Mouse (Mus musculus) hindbrain, embryonic 13.5 days (tissue): Measurements from ENCODE around the gene Mr1. TPM values are rescaled to one million over a fixed set of nuclear protein-coding genes. Genes with fewer than 3 reads are reported as not detected.
A peak's percentile ranks its signal among the peaks of the same experiment; 100 is the strongest.
"Not testable (repeated sequence)": the region's sequence is repeated elsewhere in the genome, so short reads cannot be mapped to it uniquely, and the experiment has no call there.

Experiments
- ATAC-seq: fragments of 200-750 bp; cut with Nextera tagmentation; 2 replicates; pipeline ENCODE4 v1.8.0; 2017; ENCODE audit warnings: moderate TSS enrichment; ENCODE audit not compliant: low FRiP score
- H3K27ac ChIP-seq: fragments of 300-500 bp; sonication (generic); 2 replicates; pipeline ENCODE4 v1.5.1; 2015; ENCODE audit warnings: inconsistent platforms, mild to moderate bottlenecking, moderate library complexity
- H3K27me3 ChIP-seq: fragments of 300-500 bp; sonication (generic); 2 replicates; pipeline ENCODE4 v1.6.1; 2015; ENCODE audit warnings: mild to moderate bottlenecking, inconsistent platforms
- H3K36me3 ChIP-seq: fragments of 300-500 bp; sonication (generic); 2 replicates; pipeline ENCODE4 v1.6.1; 2015; ENCODE audit warnings: mild to moderate bottlenecking, inconsistent platforms
- H3K4me1 ChIP-seq: fragments of 300-500 bp; sonication (generic); replicated peaks from 2 replicates; pipeline ENCODE4 v1.6.1; 2015; ENCODE audit warnings: inconsistent platforms
- H3K4me2 ChIP-seq: fragments of 300-500 bp; sonication (generic); 2 replicates; pipeline ENCODE4 v1.6.1; 2015; ENCODE audit warnings: inconsistent platforms, mild to moderate bottlenecking, moderate library complexity
- H3K4me3 ChIP-seq: fragments of 300-500 bp; sonication (generic); 2 replicates; pipeline ENCODE4 v1.5.1; 2015; ENCODE audit warnings: mild to moderate bottlenecking, inconsistent platforms
- H3K9ac ChIP-seq: fragments of 300-500 bp; sonication (generic); 2 replicates; pipeline ENCODE4 v1.6.1; 2015; ENCODE audit warnings: mild to moderate bottlenecking, inconsistent platforms
- H3K9me3 ChIP-seq: fragments of 300-500 bp; sonication (generic); 2 replicates; pipeline ENCODE4 v1.6.1; 2016; ENCODE audit warnings: inconsistent platforms
- WGBS: fragments of 180-500 bp; shearing (Covaris S2); methylation state at CpG from one replicate; pipeline ENCODE4 v1.1.7; 2015; 5-methylcytosine and 5-hydroxymethylcytosine counted together
- polyA plus RNA-seq: library from polyadenylated mRNA; unstranded; fragments of >200 nt; fragmentation: Nextera tagmentation; extraction: Ambion mirVana; gene quantifications from 2 replicates; pipeline ENCODE4 v1.2.1, GENCODE M21; 2015

The Mr1 gene
- 1.3 and 2.1 TPM in 2 replicates for polyA plus RNA-seq

- no peaks in the 10 kb centered on the region for H3K9me3 ChIP-seq
- no peaks in the 10 kb centered on the region for H3K36me3 ChIP-seq
- no peak within 1 kb of the TSS for H3K4me2 ChIP-seq
- H3K27me3 ChIP-seq, result no peaks in the 10 kb centered on the region
- WGBS, result 55% methylated on average over 8 of the region's 8 CpGs
- H3K9ac ChIP-seq, result no peak within 1 kb of the TSS
- H3K4me3 ChIP-seq, result peak within 1 kb of the TSS; percentile 12; the same call in 1 of the 2 replicates
- no peaks in the 10 kb centered on the region for H3K4me1 ChIP-seq
- no peak within 1 kb of the TSS for H3K27ac ChIP-seq
- no peak for ATAC-seq
Measured at GRCm38 (mm10) chr1:155146572-155146980, at the start of gene Mr1. Gene Mr1 (minus strand): TSS chr1:155146814.

- Histone ChIP-seq H3K36me3 (peaks cover 76% of the 10 kb centered on the region), H3K27ac (peak overlapping the region; percentile 31), H3K27me3 (no peaks in the 10 kb centered on the region), H3K9ac (no peak overlapping the region), H3K4me3 (no peak overlapping the region), H3K9me3 (no peaks in the 10 kb centered on the region), H3K4me2 (no peak overlapping the region), H3K4me1 (peaks cover 11% of the 10 kb centered on the region)
- WGBS, result 72% methylated on average over 15 of the region's 15 CpGs
- no peak for ATAC-seq
Measured at GRCm38 (mm10) chr1:155192805-155193368, 46.3 kb upstream of the Mr1 start.

GRCm38 (mm10) chr1:155191671-155192070 is 45.1 kb upstream of the Mr1 start:
- WGBS, result 60% methylated on average over 2 of the region's 2 CpGs
- H3K4me3 ChIP-seq, result no peak overlapping the region
- peak overlapping the region; percentile 52; the same call in 1 of the 2 replicates for H3K27ac ChIP-seq
- H3K36me3 ChIP-seq, result peaks cover 74% of the 10 kb centered on the region
- H3K9ac ChIP-seq, result no peak overlapping the region
- no peak for ATAC-seq
- no peaks in the 10 kb centered on the region for H3K9me3 ChIP-seq
- H3K4me2 ChIP-seq, result no peak overlapping the region
- H3K4me1 ChIP-seq, result peaks cover 11% of the 10 kb centered on the region
- H3K27me3 ChIP-seq, result no peaks in the 10 kb centered on the region

GRCm38 (mm10) chr1:155191219-155191618 is 44.6 kb upstream of the Mr1 start:
- no peak for ATAC-seq
- Histone ChIP-seq H3K9me3 (no peaks in the 10 kb centered on the region), H3K4me1 (peaks cover 11% of the 10 kb centered on the region), H3K36me3 (peaks cover 77% of the 10 kb centered on the region), H3K4me2 (no peak overlapping the region), H3K27me3 (no peaks in the 10 kb centered on the region), H3K9ac (no peak overlapping the region), H3K27ac (peak overlapping the region; percentile 52; the same call in 1 of the 2 replicates), H3K4me3 (no peak overlapping the region)
- 68% methylated on average over 8 of the region's 8 CpGs for WGBS

- Histone ChIP-seq H3K27ac (no peak overlapping the region), H3K36me3 (peaks cover 65% of the 10 kb centered on the region), H3K9ac (no peak overlapping the region), H3K4me3 (no peak overlapping the region), H3K4me1 (peaks cover 11% of the 10 kb centered on the region), H3K4me2 (no peak overlapping the region), H3K9me3 (no peaks in the 10 kb centered on the region), H3K27me3 (no peaks in the 10 kb centered on the region)
- ATAC-seq, result no peak
- WGBS, result 97% methylated on average over 4 of the region's 4 CpGs
Measured at GRCm38 (mm10) chr1:155188656-155189055, 42.0 kb upstream of the Mr1 start.

GRCm38 (mm10) chr1:155184191-155184590 is 37.6 kb upstream of the Mr1 start:
- Histone ChIP-seq H3K27me3 (no peaks in the 10 kb centered on the region), H3K4me1 (no peaks in the 10 kb centered on the region), H3K27ac (no peak overlapping the region), H3K36me3 (peaks cover 57% of the 10 kb centered on the region), H3K4me2 (no peak overlapping the region), H3K4me3 (no peak overlapping the region), H3K9me3 (no peaks in the 10 kb centered on the region), H3K9ac (no peak overlapping the region)
- ATAC-seq, result no peak
- 98% methylated on average over 3 of the region's 3 CpGs for WGBS

GRCm38 (mm10) chr1:155178192-155178924 is 31.7 kb upstream of the Mr1 start:
- Histone ChIP-seq H3K27ac (no peak overlapping the region), H3K27me3 (no peaks in the 10 kb centered on the region), H3K36me3 (peaks cover 64% of the 10 kb centered on the region), H3K4me3 (no peak overlapping the region), H3K9me3 (no peaks in the 10 kb centered on the region), H3K4me1 (no peaks in the 10 kb centered on the region), H3K4me2 (no peak overlapping the region), H3K9ac (no peak overlapping the region)
- WGBS, result 86% methylated on average over 2 of the region's 2 CpGs
- no peak for ATAC-seq

GRCm38 (mm10) chr1:155174424-155174823 is 27.8 kb upstream of the Mr1 start:
- 89% methylated on average over 1 of the region's 1 CpGs for WGBS
- H3K4me2 ChIP-seq, result no peak overlapping the region

GRCm38 (mm10) chr1:155173644-155174016 is 27.0 kb upstream of the Mr1 start:
- 83% methylated on average over 1 of the region's 1 CpGs for WGBS
- not testable (repeated sequence) for H3K9ac ChIP-seq, H3K4me3 ChIP-seq, H3K9me3 ChIP-seq, H3K4me2 ChIP-seq, ATAC-seq, H3K27me3 ChIP-seq, H3K27ac ChIP-seq
- Histone ChIP-seq H3K4me1 (peaks cover 11% of the 10 kb centered on the region), H3K36me3 (peaks cover 32% of the 10 kb centered on the region)

More at GRCm38 (mm10) chr1:155174424-155174823, 27.8 kb upstream of the Mr1 start:
- H3K27ac ChIP-seq, result no peak overlapping the region
- H3K4me1 ChIP-seq, result peaks cover 11% of the 10 kb centered on the region
- H3K9ac ChIP-seq, result no peak overlapping the region
- H3K27me3 ChIP-seq, result no peaks in the 10 kb centered on the region
- no peak overlapping the region for H3K4me3 ChIP-seq
- no peak for ATAC-seq
- H3K9me3 ChIP-seq, result no peaks in the 10 kb centered on the region
- peaks cover 40% of the 10 kb centered on the region for H3K36me3 ChIP-seq

GRCm38 (mm10) chr1:155172895-155173643 is 26.5 kb upstream of the Mr1 start:
- H3K9ac ChIP-seq, result peak overlapping the region; percentile 46
- H3K27ac ChIP-seq, result no peak overlapping the region
- H3K4me1 ChIP-seq, result peaks cover 11% of the 10 kb centered on the region
- H3K9me3 ChIP-seq, result no peaks in the 10 kb centered on the region
- ATAC-seq, result no peak
- no peak overlapping the region for H3K4me2 ChIP-seq
- no peaks in the 10 kb centered on the region for H3K27me3 ChIP-seq
- H3K4me3 ChIP-seq, result no peak overlapping the region
- 88% methylated on average over 3 of the region's 3 CpGs for WGBS
- H3K36me3 ChIP-seq, result peaks cover 26% of the 10 kb centered on the region

GRCm38 (mm10) chr1:155169935-155170334 is 23.3 kb upstream of the Mr1 start:
- Histone ChIP-seq H3K9ac (no peak overlapping the region), H3K4me1 (peaks cover 11% of the 10 kb centered on the region), H3K36me3 (peaks cover 4% of the 10 kb centered on the region; the same call in 1 of the 2 replicates), H3K9me3 (no peaks in the 10 kb centered on the region), H3K4me3 (no peak overlapping the region), H3K4me2 (no peak overlapping the region), H3K27ac (no peak overlapping the region), H3K27me3 (no peaks in the 10 kb centered on the region)
- ATAC-seq, result no peak

- no peak overlapping the region for H3K27ac ChIP-seq
- H3K36me3 ChIP-seq, result no peaks in the 10 kb centered on the region
- no peaks in the 10 kb centered on the region for H3K9me3 ChIP-seq
- peaks cover 18% of the 10 kb centered on the region; the same call in 1 of the 2 replicates for H3K4me1 ChIP-seq
- H3K4me2 ChIP-seq, result no peak overlapping the region
- H3K4me3 ChIP-seq, result no peak overlapping the region
- WGBS, result 88% methylated on average over 3 of the region's 3 CpGs
- no peak for ATAC-seq
- no peaks in the 10 kb centered on the region for H3K27me3 ChIP-seq
- H3K9ac ChIP-seq, result no peak overlapping the region
Measured at GRCm38 (mm10) chr1:155167453-155167852, 20.8 kb upstream of the Mr1 start.
